Mouse (Mus musculus): ENCODE measurements at regions not wholly inside any gene's neighbourhood (a gene's known extent, or its start where the extent isn't known, plus 50 kb on each side); places are given as distances from the start of the nearest gene placed in this dataset.
A peak's percentile ranks its signal among the peaks of the same experiment; 100 is the strongest.
"Not testable (repeated sequence)": the region's sequence is repeated elsewhere in the genome, so short reads cannot be mapped to it uniquely, and the experiment has no call there.

GRCm38 (mm10) chr10:66694549-66695285 lies 401.2 kb upstream of the Jmjd1c start:
- Histone ChIP-seq H3K9ac (ENCODE audit: low read depth, low read length) (no peak overlapping the region), H3K4me2 (replicated peaks; ENCODE audit: low read depth, low read length) (no peak overlapping the region), H3K4me1 (replicated peaks; ENCODE audit: control insufficient read depth, insufficient read depth, low read length) (no peaks in the 10 kb centered on the region), H3K27me3 (ENCODE audit: control insufficient read depth, insufficient read depth, low read length) (no peaks in the 10 kb centered on the region), H3K9me3 (ENCODE audit: control insufficient read depth, low read length) (no peaks in the 10 kb centered on the region), H3K36me3 (ENCODE audit: control insufficient read depth, insufficient read depth, low read length) (no peaks in the 10 kb centered on the region), H3K27ac (ENCODE audit: low read depth, low read length) (no peak overlapping the region), H3K4me3 (ENCODE audit: low read depth, low read length) (no peak overlapping the region)
- DNase-seq (ENCODE audit: low spot score) = no peak
- WGBS = 92% methylated on average over 11 of the region's 11 CpGs
- ATAC-seq (ENCODE audit: low FRiP score) = no peak

- not testable (repeated sequence) for H3K9ac ChIP-seq (ENCODE audit: low read depth, low read length); H3K9me3 ChIP-seq (ENCODE audit: control insufficient read depth, low read length); H3K27me3 ChIP-seq (ENCODE audit: control insufficient read depth, insufficient read depth, low read length); H3K36me3 ChIP-seq (ENCODE audit: control insufficient read depth, insufficient read depth, low read length); ATAC-seq (ENCODE audit: low FRiP score); H3K4me1 ChIP-seq (replicated peaks; ENCODE audit: control insufficient read depth, insufficient read depth, low read length); H3K4me2 ChIP-seq (replicated peaks; ENCODE audit: low read depth, low read length); DNase-seq (ENCODE audit: low spot score); H3K4me3 ChIP-seq (ENCODE audit: low read depth, low read length); H3K27ac ChIP-seq (ENCODE audit: low read depth, low read length)
- 92% methylated on average over 9 of the region's 9 CpGs for WGBS
These were observed 381.0 kb upstream of the Jmjd1c start for GRCm38 (mm10) chr10:66714926-66715325.

- 71% methylated on average over 7 of the region's 7 CpGs for WGBS
- ATAC-seq (ENCODE audit: low FRiP score) (no peak), DNase-seq (ENCODE audit: low spot score) (no peak)
- Histone ChIP-seq H3K9me3 (ENCODE audit: control insufficient read depth, low read length) (no peaks in the 10 kb centered on the region), H3K36me3 (ENCODE audit: control insufficient read depth, insufficient read depth, low read length) (no peaks in the 10 kb centered on the region), H3K27ac (ENCODE audit: low read depth, low read length) (no peak overlapping the region), H3K4me1 (replicated peaks; ENCODE audit: control insufficient read depth, insufficient read depth, low read length) (no peaks in the 10 kb centered on the region), H3K27me3 (ENCODE audit: control insufficient read depth, insufficient read depth, low read length) (no peaks in the 10 kb centered on the region), H3K4me3 (ENCODE audit: low read depth, low read length) (no peak overlapping the region), H3K4me2 (replicated peaks; ENCODE audit: low read depth, low read length) (no peak overlapping the region), H3K9ac (ENCODE audit: low read depth, low read length) (no peak overlapping the region)
These were observed 378.0 kb upstream of the Jmjd1c start for GRCm38 (mm10) chr10:66717909-66718308.

GRCm38 (mm10) chr10:66719796-66720195 lies 376.1 kb upstream of the Jmjd1c start:
- no peaks in the 10 kb centered on the region for H3K36me3 ChIP-seq (ENCODE audit: control insufficient read depth, insufficient read depth, low read length)
- DNase-seq (ENCODE audit: low spot score) (no peak), ATAC-seq (ENCODE audit: low FRiP score) (no peak)
- H3K9ac ChIP-seq (ENCODE audit: low read depth, low read length) = no peak overlapping the region
- no peaks in the 10 kb centered on the region for H3K4me1 ChIP-seq (replicated peaks; ENCODE audit: control insufficient read depth, insufficient read depth, low read length)
- no peak overlapping the region for H3K27ac ChIP-seq (ENCODE audit: low read depth, low read length)
- WGBS = 93% methylated on average over 11 of the region's 11 CpGs
- H3K4me3 ChIP-seq (ENCODE audit: low read depth, low read length) = no peak overlapping the region
- H3K9me3 ChIP-seq (ENCODE audit: control insufficient read depth, low read length) = no peaks in the 10 kb centered on the region
- H3K27me3 ChIP-seq (ENCODE audit: control insufficient read depth, insufficient read depth, low read length) = no peaks in the 10 kb centered on the region
- no peak overlapping the region for H3K4me2 ChIP-seq (replicated peaks; ENCODE audit: low read depth, low read length)

GRCm38 (mm10) chr10:66733631-66734030 lies 362.3 kb upstream of the Jmjd1c start:
- ATAC-seq (ENCODE audit: low FRiP score) (no peak), DNase-seq (ENCODE audit: low spot score) (no peak)
- Histone ChIP-seq H3K36me3 (ENCODE audit: control insufficient read depth, insufficient read depth, low read length) (no peaks in the 10 kb centered on the region), H3K27ac (ENCODE audit: low read depth, low read length) (no peak overlapping the region), H3K4me3 (ENCODE audit: low read depth, low read length) (no peak overlapping the region), H3K4me2 (replicated peaks; ENCODE audit: low read depth, low read length) (no peak overlapping the region), H3K27me3 (ENCODE audit: control insufficient read depth, insufficient read depth, low read length) (no peaks in the 10 kb centered on the region), H3K4me1 (replicated peaks; ENCODE audit: control insufficient read depth, insufficient read depth, low read length) (no peaks in the 10 kb centered on the region), H3K9me3 (ENCODE audit: control insufficient read depth, low read length) (no peaks in the 10 kb centered on the region), H3K9ac (ENCODE audit: low read depth, low read length) (no peak overlapping the region)
- WGBS = 95% methylated on average over 5 of the region's 5 CpGs

- no peaks in the 10 kb centered on the region for H3K9me3 ChIP-seq (ENCODE audit: control insufficient read depth, low read length)
- no peaks in the 10 kb centered on the region for H3K27me3 ChIP-seq (ENCODE audit: control insufficient read depth, insufficient read depth, low read length)
- no peaks in the 10 kb centered on the region for H3K4me1 ChIP-seq (replicated peaks; ENCODE audit: control insufficient read depth, insufficient read depth, low read length)
- no peak overlapping the region for H3K9ac ChIP-seq (ENCODE audit: low read depth, low read length)
- ATAC-seq (ENCODE audit: low FRiP score) (no peak), DNase-seq (ENCODE audit: low spot score) (peak; percentile 15)
- no peak overlapping the region for H3K4me2 ChIP-seq (replicated peaks; ENCODE audit: low read depth, low read length)
- H3K4me3 ChIP-seq (ENCODE audit: low read depth, low read length) = no peak overlapping the region
- WGBS = 66% methylated on average over 5 of the region's 5 CpGs
- H3K36me3 ChIP-seq (ENCODE audit: control insufficient read depth, insufficient read depth, low read length) = no peaks in the 10 kb centered on the region
- H3K27ac ChIP-seq (ENCODE audit: low read depth, low read length) = no peak overlapping the region
These were observed 361.1 kb upstream of the Jmjd1c start for GRCm38 (mm10) chr10:66734853-66735252.

- no peak overlapping the region for H3K4me2 ChIP-seq (replicated peaks; ENCODE audit: low read depth, low read length)
- no peaks in the 10 kb centered on the region for H3K9me3 ChIP-seq (ENCODE audit: control insufficient read depth, low read length)
- DNase-seq (ENCODE audit: low spot score) (no peak), ATAC-seq (ENCODE audit: low FRiP score) (no peak)
- WGBS = 92% methylated on average over 5 of the region's 7 CpGs
- no peaks in the 10 kb centered on the region for H3K4me1 ChIP-seq (replicated peaks; ENCODE audit: control insufficient read depth, insufficient read depth, low read length)
- H3K9ac ChIP-seq (ENCODE audit: low read depth, low read length) = no peak overlapping the region
- H3K4me3 ChIP-seq (ENCODE audit: low read depth, low read length) = no peak overlapping the region
- no peaks in the 10 kb centered on the region for H3K27me3 ChIP-seq (ENCODE audit: control insufficient read depth, insufficient read depth, low read length)
- H3K27ac ChIP-seq (ENCODE audit: low read depth, low read length) = no peak overlapping the region
- H3K36me3 ChIP-seq (ENCODE audit: control insufficient read depth, insufficient read depth, low read length) = no peaks in the 10 kb centered on the region
These were observed 356.9 kb upstream of the Jmjd1c start for GRCm38 (mm10) chr10:66739017-66739416.

GRCm38 (mm10) chr10:66741819-66742218 lies 354.1 kb upstream of the Jmjd1c start:
- Histone ChIP-seq H3K9ac (ENCODE audit: low read depth, low read length) (no peak overlapping the region), H3K9me3 (ENCODE audit: control insufficient read depth, low read length) (no peaks in the 10 kb centered on the region), H3K4me3 (ENCODE audit: low read depth, low read length) (no peak overlapping the region), H3K4me1 (replicated peaks; ENCODE audit: control insufficient read depth, insufficient read depth, low read length) (no peaks in the 10 kb centered on the region), H3K4me2 (replicated peaks; ENCODE audit: low read depth, low read length) (no peak overlapping the region), H3K36me3 (ENCODE audit: control insufficient read depth, insufficient read depth, low read length) (no peaks in the 10 kb centered on the region), H3K27me3 (ENCODE audit: control insufficient read depth, insufficient read depth, low read length) (no peaks in the 10 kb centered on the region), H3K27ac (ENCODE audit: low read depth, low read length) (no peak overlapping the region)
- DNase-seq (ENCODE audit: low spot score) = peak; percentile 47
- 56% methylated on average over 3 of the region's 3 CpGs for WGBS
- no peak for ATAC-seq (ENCODE audit: low FRiP score)

GRCm38 (mm10) chr10:66743254-66743653 lies 352.7 kb upstream of the Jmjd1c start:
- DNase-seq (ENCODE audit: low spot score) (no peak), ATAC-seq (ENCODE audit: low FRiP score) (no peak)

More at GRCm38 (mm10) chr10:66743254-66743653, 352.7 kb upstream of the Jmjd1c start:
- Histone ChIP-seq H3K36me3 (ENCODE audit: control insufficient read depth, insufficient read depth, low read length) (no peaks in the 10 kb centered on the region), H3K4me3 (ENCODE audit: low read depth, low read length) (no peak overlapping the region), H3K9me3 (ENCODE audit: control insufficient read depth, low read length) (no peaks in the 10 kb centered on the region), H3K27ac (ENCODE audit: low read depth, low read length) (no peak overlapping the region), H3K4me1 (replicated peaks; ENCODE audit: control insufficient read depth, insufficient read depth, low read length) (no peaks in the 10 kb centered on the region), H3K9ac (ENCODE audit: low read depth, low read length) (no peak overlapping the region), H3K27me3 (ENCODE audit: control insufficient read depth, insufficient read depth, low read length) (no peaks in the 10 kb centered on the region), H3K4me2 (replicated peaks; ENCODE audit: low read depth, low read length) (no peak overlapping the region)
- WGBS = 84% methylated on average over 6 of the region's 6 CpGs

Data from hindbrain, embryonic 11.5 days (tissue).